Mouse (Mus musculus) lung, postnatal 0 days (tissue): Measurements from ENCODE around the gene Abcc4. TPM values are rescaled to one million over a fixed set of nuclear protein-coding genes. Genes with fewer than 3 reads are reported as not detected.
A peak's percentile ranks its signal among the peaks of the same experiment; 100 is the strongest.

Source experiments
- ATAC-seq: fragments of 200-750 bp; cut with Nextera tagmentation; 2 replicates; pipeline ENCODE4 v1.8.0; 2017; ENCODE audit warnings: moderate library complexity
- DNase-seq: peaks from one replicate; pipeline ENCODE4 v3.0.0-alpha.2; 2016; ENCODE audit warnings: low spot score
- H3K27ac ChIP-seq: fragments of 300-500 bp; sonication (generic); 2 replicates; pipeline ENCODE4 v1.5.1; 2014; ENCODE audit warnings: antibody characterized with exemption, mild to moderate bottlenecking, low read length, mixed read lengths
- H3K27me3 ChIP-seq: fragments of 300-500 bp; sonication (generic); replicated peaks from 2 replicates; pipeline ENCODE4 v1.6.1; 2014; ENCODE audit warnings: low read length, mixed read lengths; ENCODE audit not compliant: insufficient read depth
- H3K36me3 ChIP-seq: fragments of 300-500 bp; sonication (generic); 2 replicates; pipeline ENCODE4 v1.6.1; 2014; ENCODE audit warnings: low read length, mixed read lengths; ENCODE audit not compliant: insufficient read depth
- H3K4me1 ChIP-seq: fragments of 300-500 bp; sonication (generic); 2 replicates; pipeline ENCODE4 v1.6.1; 2014; ENCODE audit warnings: antibody characterized with exemption, low read depth, low read length, mixed read lengths; ENCODE audit not compliant: insufficient read depth
- H3K4me2 ChIP-seq: fragments of 300-500 bp; sonication (generic); replicated peaks from 2 replicates; pipeline ENCODE4 v1.6.1; 2014; ENCODE audit warnings: low read depth, mild to moderate bottlenecking, low read length, moderate library complexity, mixed read lengths
- H3K4me3 ChIP-seq: fragments of 300-500 bp; sonication (generic); 2 replicates; pipeline ENCODE4 v1.5.1; 2014; ENCODE audit warnings: low read depth, low read length
- H3K9ac ChIP-seq: fragments of 300-500 bp; sonication (generic); replicated peaks from 2 replicates; pipeline ENCODE4 v1.6.1; 2014; ENCODE audit warnings: low read depth, mild to moderate bottlenecking
- H3K9me3 ChIP-seq: fragments of 300-500 bp; sonication (generic); 2 replicates; pipeline ENCODE4 v1.6.1; 2016; ENCODE audit warnings: low read length, mixed read lengths
- CTCF ChIP-seq: IDR thresholded peaks from 2 replicates; pipeline ENCODE4 v1.5.1; 2016; ENCODE audit warnings: antibody characterized with exemption, mild to moderate bottlenecking
- EP300 ChIP-seq: IDR thresholded peaks from 2 replicates; pipeline ENCODE4 v1.6.1; 2016; ENCODE audit warnings: antibody characterized with exemption, mild to moderate bottlenecking, control low read depth
- WGBS: fragments of 180-500 bp; shearing (Covaris S2); extraction: QIAGEN DNeasy Blood & Tissue Kit; methylation state at CpG from one replicate; pipeline ENCODE4 v1.1.7; 2014; 5-methylcytosine and 5-hydroxymethylcytosine counted together
- microRNA-seq: library from miRNA; unstranded; fragments of <30 nt; microRNA quantifications from one replicate; pipeline ENCODE4, GENCODE M21; 2016
- polyA plus RNA-seq: library from polyadenylated mRNA; unstranded; fragments of >200 nt; fragmentation: Nextera tagmentation; extraction: Ambion mirVana; gene quantifications from 2 replicates; pipeline ENCODE4 v1.2.1, GENCODE M21; 2015

Gene Abcc4
- polyA plus RNA-seq, 1 experiment from 2014 or later, result 1.0 TPM

DNA sequence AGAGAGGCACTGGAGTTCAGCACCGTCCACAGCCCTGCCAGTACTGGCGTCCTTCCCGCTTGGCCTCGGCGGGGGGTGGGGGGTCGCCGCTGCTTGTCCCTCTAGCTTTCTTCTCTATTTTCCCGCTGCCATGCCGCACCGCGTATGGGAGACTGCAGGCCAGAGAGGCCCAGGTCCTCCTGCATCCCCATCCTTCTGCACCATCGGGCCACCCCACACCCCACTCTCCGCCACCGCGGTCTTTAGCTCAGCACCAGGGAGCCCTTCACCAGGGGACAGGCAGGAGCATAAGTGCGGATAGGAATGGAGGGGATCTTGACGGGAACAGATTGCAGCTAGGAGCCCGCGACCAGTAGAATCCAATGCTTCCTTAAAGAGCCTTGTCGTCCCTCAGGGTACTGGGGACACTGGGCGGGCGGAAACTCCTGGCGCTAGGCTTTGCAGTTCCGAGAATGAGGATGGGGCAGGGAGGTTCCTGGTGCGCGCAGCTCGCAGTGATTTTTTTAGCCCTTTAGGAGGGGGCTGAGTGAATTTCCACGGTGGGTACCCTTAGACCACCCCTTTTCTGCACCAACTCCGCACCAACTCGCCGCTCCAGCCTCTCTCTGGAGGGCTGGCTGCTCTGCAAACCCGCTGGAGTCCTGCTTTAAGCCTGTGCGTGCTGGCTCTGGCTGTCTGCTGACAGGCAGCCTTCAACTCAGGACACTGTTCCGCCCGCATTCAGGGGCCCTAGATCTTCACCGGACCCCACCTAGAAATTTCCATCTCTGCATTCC lies 268.7 kb downstream of the Abcc4 start:
- under 1% methylated on average over 36 of the region's 36 CpGs for WGBS
- DNase-seq, result no peak
- peak; percentile 23; the same call in 1 of the 2 replicates for ATAC-seq

DNA sequence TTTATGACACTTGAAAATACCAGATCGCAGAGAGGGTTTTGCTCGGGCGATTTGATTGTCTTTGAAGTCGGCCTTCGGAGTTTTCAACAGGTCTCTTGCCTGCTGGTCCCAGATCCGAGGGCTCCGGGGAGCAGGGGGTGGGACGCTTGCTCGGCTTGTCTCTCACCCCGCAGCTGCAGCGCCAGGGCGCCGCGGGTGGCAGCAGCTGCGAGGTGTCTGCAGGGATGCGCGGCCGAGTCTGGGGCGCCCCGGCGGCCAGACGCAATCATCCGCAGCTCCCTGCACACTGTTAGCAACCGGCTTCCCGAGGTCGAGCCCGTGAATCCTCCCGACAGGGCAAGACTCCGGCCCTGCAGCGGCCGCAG lies 269.2 kb downstream of the Abcc4 start:
- no peak overlapping the region for H3K27ac ChIP-seq
- 3% methylated on average over 25 of the region's 31 CpGs for WGBS
- no peaks in the 10 kb centered on the region for H3K4me1 ChIP-seq
- peak overlapping the region; percentile 24; the same call in 1 of the 2 replicates for H3K4me3 ChIP-seq
- DNase-seq (peak; percentile 15), ATAC-seq (peak; percentile 23; the same call in 1 of the 2 replicates)
- no peaks in the 10 kb centered on the region for H3K9me3 ChIP-seq
- H3K4me2 ChIP-seq, result peak overlapping the region; percentile 51
- H3K9ac ChIP-seq, result no peak overlapping the region
- H3K36me3 ChIP-seq, result no peaks in the 10 kb centered on the region
- TF ChIP-seq EP300 (no peak), CTCF (peak; percentile 20; the same call in 1 of the 2 replicates)
- H3K27me3 ChIP-seq, result peaks cover 60% of the 10 kb centered on the region

More for the DNA sequence above, 268.7 kb downstream of the Abcc4 start:
- H3K9me3 ChIP-seq, result no peaks in the 10 kb centered on the region
- H3K36me3 ChIP-seq, result no peaks in the 10 kb centered on the region
- peaks cover 60% of the 10 kb centered on the region for H3K27me3 ChIP-seq
- no peaks in the 10 kb centered on the region for H3K4me1 ChIP-seq
- H3K4me3 ChIP-seq, result peak overlapping the region; percentile 24; the same call in 1 of the 2 replicates
- no peak overlapping the region for H3K9ac ChIP-seq
- H3K4me2 ChIP-seq, result peak overlapping the region; percentile 51
- TF ChIP-seq EP300, result no peak
- no peak for TF ChIP-seq CTCF
- no peak overlapping the region for H3K27ac ChIP-seq

DNA sequence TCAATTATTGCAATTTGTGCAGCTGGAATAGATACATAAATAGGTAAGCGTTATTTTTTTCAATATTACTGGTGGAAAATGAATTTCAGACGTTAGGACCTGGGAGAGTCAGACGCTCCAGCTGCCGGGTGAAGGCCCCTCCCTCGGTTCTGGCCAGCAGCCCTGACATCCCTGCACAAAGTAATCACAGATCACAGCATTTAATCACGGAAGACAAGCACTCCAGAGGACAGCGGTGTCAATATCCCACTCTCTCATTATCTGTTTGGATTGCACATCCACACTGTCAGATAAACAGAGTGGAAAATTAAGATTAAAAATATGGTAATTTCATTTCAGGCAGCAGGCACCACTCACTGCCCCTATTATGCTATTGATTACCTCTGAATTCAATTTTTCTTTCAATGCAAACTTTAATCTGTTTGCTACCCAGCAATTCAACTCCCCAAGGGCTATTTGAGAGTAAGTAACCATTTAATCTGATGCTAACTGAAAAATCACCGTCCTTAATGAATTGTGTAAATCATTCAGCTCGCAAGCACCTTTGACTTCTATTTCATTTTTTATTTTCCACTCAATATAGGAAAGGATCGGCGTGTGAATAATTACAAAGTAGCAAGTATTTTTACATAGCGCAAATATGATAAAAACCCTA lies 270.2 kb downstream of the Abcc4 start:
- Histone ChIP-seq H3K9me3 (no peaks in the 10 kb centered on the region), H3K4me3 (no peak overlapping the region), H3K4me2 (no peak overlapping the region), H3K27me3 (peaks cover 57% of the 10 kb centered on the region), H3K27ac (no peak overlapping the region), H3K4me1 (no peaks in the 10 kb centered on the region), H3K36me3 (no peaks in the 10 kb centered on the region), H3K9ac (no peak overlapping the region)
- WGBS, result 28% methylated on average over 12 of the region's 12 CpGs
- no peak for ATAC-seq
- DNase-seq, result no peak
- no peak for TF ChIP-seq EP300
- TF ChIP-seq CTCF, result no peak

DNA sequence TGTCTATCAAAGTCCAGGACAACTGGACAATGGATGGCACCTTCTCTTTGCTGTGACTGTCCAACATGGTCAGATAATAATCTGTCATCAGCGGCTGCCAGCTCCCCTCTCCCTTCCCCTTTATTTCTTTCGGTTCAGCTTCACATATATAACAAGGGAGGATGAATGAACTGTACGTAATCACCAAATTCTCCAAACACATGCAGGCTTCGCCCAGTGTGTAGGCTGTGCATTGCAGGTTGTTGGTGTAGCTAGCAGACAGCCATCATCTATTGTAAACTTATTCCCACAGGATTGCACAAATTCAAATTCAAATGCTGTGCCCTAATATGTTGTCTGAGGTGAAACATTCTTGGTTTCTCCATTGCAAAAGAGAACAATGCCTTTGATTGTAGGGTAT lies 271.2 kb downstream of the Abcc4 start:
- H3K27me3 ChIP-seq, result peaks cover 53% of the 10 kb centered on the region
- H3K27ac ChIP-seq, result no peak overlapping the region
- TF ChIP-seq CTCF (no peak), EP300 (no peak)
- H3K4me1 ChIP-seq, result no peaks in the 10 kb centered on the region
- no peak overlapping the region for H3K9ac ChIP-seq
- no peaks in the 10 kb centered on the region for H3K36me3 ChIP-seq
- no peak overlapping the region for H3K4me3 ChIP-seq
- H3K4me2 ChIP-seq, result no peak overlapping the region
- no peaks in the 10 kb centered on the region for H3K9me3 ChIP-seq
- no peak for ATAC-seq
- WGBS, result 72% methylated on average over 4 of the region's 4 CpGs
- no peak for DNase-seq

DNA sequence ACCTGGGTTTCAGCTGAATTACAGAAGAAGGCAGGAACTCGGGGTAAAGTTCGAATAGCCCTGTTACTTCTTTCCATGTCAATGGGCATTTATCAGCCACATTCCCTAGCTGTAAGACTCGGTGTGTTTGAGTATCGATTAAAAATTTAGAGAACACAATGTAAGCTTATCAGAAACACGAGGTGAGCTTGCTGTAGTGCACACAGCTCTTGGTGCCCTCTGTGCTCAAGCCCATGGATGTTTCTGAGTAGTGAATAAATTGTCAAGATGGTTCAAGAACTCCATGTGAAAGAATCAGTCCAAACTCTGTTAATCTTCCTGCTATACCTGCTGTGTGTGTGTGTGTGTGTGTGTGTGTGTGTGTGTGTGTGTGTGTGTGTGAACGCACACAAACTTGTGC lies 272.2 kb downstream of the Abcc4 start:
- Histone ChIP-seq H3K9ac (no peak overlapping the region), H3K27me3 (peaks cover 44% of the 10 kb centered on the region), H3K4me3 (no peak overlapping the region), H3K4me2 (no peak overlapping the region), H3K36me3 (no peaks in the 10 kb centered on the region), H3K4me1 (no peaks in the 10 kb centered on the region), H3K27ac (no peak overlapping the region), H3K9me3 (no peaks in the 10 kb centered on the region)
- 54% methylated on average over 6 of the region's 6 CpGs for WGBS
- no peak for ATAC-seq
- TF ChIP-seq CTCF (no peak), EP300 (no peak)
- DNase-seq, result no peak

Small RNAs within 50 kb of the gene (microRNA-seq; reads per million reads assigned to microRNA genes)
- not detected for gene Mir6391

Other genes with a start within 250 kb of the Abcc4 start
- gene Cldn10, start 81.7 kb upstream of the Abcc4 start, polyA plus RNA-seq, result 59.2 and 60.3 TPM in 2 replicates
- gene Dzip1, start 219.2 kb upstream of the Abcc4 start, polyA plus RNA-seq, result 4.0 and 5.0 TPM in 2 replicates
- 54.1 and 58.3 TPM in 2 replicates for gene Dnajc3, start 231.8 kb upstream of the Abcc4 start, polyA plus RNA-seq